Mouse (Mus musculus) neural tube, embryonic 11.5 days (tissue): ENCODE data around the gene Stoml3. TPM values are rescaled to one million over a fixed set of nuclear protein-coding genes. Genes with fewer than 3 reads are reported as not detected.

Experiments used
- ATAC-seq: fragments of 200-750 bp; cut with Nextera tagmentation; 2 replicates; pipeline ENCODE4 v1.8.0; 2017; ENCODE audit warnings: moderate number of reproducible peaks, mild to moderate bottlenecking, moderate TSS enrichment, moderate library complexity; ENCODE audit not compliant: insufficient read depth, low FRiP score, low TSS enrichment
- DNase-seq: peaks from one replicate; pipeline ENCODE4 v3.0.0-alpha.2; 2015; ENCODE audit warnings: low spot score
- H3K27ac ChIP-seq: fragments of 300-500 bp; sonication (generic); 2 replicates; pipeline ENCODE4 v1.5.1; 2014; ENCODE audit warnings: low read depth, mild to moderate bottlenecking, low read length
- H3K27me3 ChIP-seq: fragments of 300-500 bp; sonication (generic); 2 replicates; pipeline ENCODE4 v1.6.1; 2014; ENCODE audit warnings: mild to moderate bottlenecking, low read length, mixed read lengths; ENCODE audit not compliant: control insufficient read depth, insufficient read depth
- H3K36me3 ChIP-seq: fragments of 300-500 bp; sonication (generic); 2 replicates; pipeline ENCODE4 v1.6.1; 2014; ENCODE audit warnings: mild to moderate bottlenecking, low read length, moderate library complexity, mixed read lengths; ENCODE audit not compliant: control insufficient read depth, insufficient read depth
- H3K4me1 ChIP-seq: fragments of 300-500 bp; sonication (generic); 2 replicates; pipeline ENCODE4 v1.6.1; 2014; ENCODE audit warnings: low read length, mixed read lengths; ENCODE audit not compliant: control insufficient read depth, insufficient read depth
- H3K4me2 ChIP-seq: fragments of 300-500 bp; sonication (generic); 2 replicates; pipeline ENCODE4 v1.6.1; 2014; ENCODE audit warnings: low read depth, mild to moderate bottlenecking, moderate library complexity
- H3K4me3 ChIP-seq: fragments of 300-500 bp; sonication (generic); 2 replicates; pipeline ENCODE4 v1.5.1; 2014; ENCODE audit warnings: low read depth, low read length
- H3K9ac ChIP-seq: fragments of 300-500 bp; sonication (generic); 2 replicates; pipeline ENCODE4 v1.6.1; 2014; ENCODE audit warnings: mild to moderate bottlenecking, low read length
- H3K9me3 ChIP-seq: fragments of 300-500 bp; sonication (generic); 2 replicates; pipeline ENCODE4 v1.6.1; 2016; ENCODE audit warnings: low read length; ENCODE audit not compliant: control insufficient read depth
- WGBS: fragments of 180-500 bp; shearing (Covaris S2); extraction: QIAGEN DNeasy Blood & Tissue Kit; methylation state at CpG from one replicate; pipeline ENCODE4 v1.1.7; 2014; 5-methylcytosine and 5-hydroxymethylcytosine counted together
- polyA plus RNA-seq: library from polyadenylated mRNA; unstranded; fragments of >200 nt; fragmentation: Nextera tagmentation; extraction: Ambion mirVana; gene quantifications from 2 replicates; pipeline ENCODE4 v1.2.1, GENCODE M21; 2014

Gene Stoml3
- polyA plus RNA-seq = not detected in 2 replicates

GRCm38 (mm10) chr3:53488353-53488752 lies at the start of gene Stoml3:
TSS of gene Stoml3 (plus strand) at chr3:53488653.
- no peaks in the 10 kb centered on the region for H3K27me3 ChIP-seq
- no peaks in the 10 kb centered on the region for H3K4me1 ChIP-seq
- no peaks in the 10 kb centered on the region for H3K9me3 ChIP-seq
- no peak within 1 kb of the TSS for H3K9ac ChIP-seq
- H3K4me3 ChIP-seq = no peak within 1 kb of the TSS
- no peak for DNase-seq
- no peak for ATAC-seq
- H3K36me3 ChIP-seq = no peaks in the 10 kb centered on the region
- 84% methylated on average over 6 of the region's 6 CpGs for WGBS
- H3K4me2 ChIP-seq = no peak within 1 kb of the TSS
- H3K27ac ChIP-seq = no peak within 1 kb of the TSS

DNA sequence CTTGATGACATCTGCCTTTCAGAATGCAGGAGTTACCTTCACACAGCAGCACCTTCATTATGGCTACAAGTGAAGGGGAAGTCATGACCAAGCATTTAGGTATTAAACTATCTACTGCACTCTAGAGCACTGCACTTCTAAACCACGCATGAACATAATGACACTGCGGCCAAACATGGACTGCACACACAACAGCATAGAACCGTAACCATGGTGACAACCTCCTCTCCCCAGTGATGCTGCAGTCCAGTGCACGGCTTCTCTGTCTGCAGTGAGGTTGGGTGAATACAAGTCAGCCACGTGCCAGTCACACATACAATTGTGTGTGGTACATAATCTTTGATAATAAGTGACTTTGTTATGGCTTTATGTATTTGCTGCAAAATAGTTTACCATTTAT lies 42.9 kb upstream of the Stoml3 start:
- H3K4me3 ChIP-seq = no peak overlapping the region
- peaks cover 3% of the 10 kb centered on the region; the same call in 1 of the 2 replicates for H3K36me3 ChIP-seq
- no peak overlapping the region for H3K27ac ChIP-seq
- H3K27me3 ChIP-seq = no peaks in the 10 kb centered on the region
- DNase-seq = peak; percentile 27
- H3K4me1 ChIP-seq = no peaks in the 10 kb centered on the region
- 71% methylated on average over 5 of the region's 5 CpGs for WGBS
- H3K9ac ChIP-seq = no peak overlapping the region
- H3K9me3 ChIP-seq = no peaks in the 10 kb centered on the region
- ATAC-seq = peak; percentile 61; the same call in 1 of the 2 replicates
- no peak overlapping the region for H3K4me2 ChIP-seq

- Histone ChIP-seq H3K36me3 (peaks cover 3% of the 10 kb centered on the region; the same call in 1 of the 2 replicates), H3K4me2 (no peak overlapping the region), H3K9me3 (no peaks in the 10 kb centered on the region), H3K27ac (no peak overlapping the region), H3K4me1 (no peaks in the 10 kb centered on the region), H3K9ac (no peak overlapping the region), H3K27me3 (no peaks in the 10 kb centered on the region), H3K4me3 (no peak overlapping the region)
- no peak for DNase-seq
- 89% methylated on average over 3 of the region's 3 CpGs for WGBS
- no peak for ATAC-seq
Measured at GRCm38 (mm10) chr3:53446801-53447200, 41.7 kb upstream of the Stoml3 start.

DNA sequence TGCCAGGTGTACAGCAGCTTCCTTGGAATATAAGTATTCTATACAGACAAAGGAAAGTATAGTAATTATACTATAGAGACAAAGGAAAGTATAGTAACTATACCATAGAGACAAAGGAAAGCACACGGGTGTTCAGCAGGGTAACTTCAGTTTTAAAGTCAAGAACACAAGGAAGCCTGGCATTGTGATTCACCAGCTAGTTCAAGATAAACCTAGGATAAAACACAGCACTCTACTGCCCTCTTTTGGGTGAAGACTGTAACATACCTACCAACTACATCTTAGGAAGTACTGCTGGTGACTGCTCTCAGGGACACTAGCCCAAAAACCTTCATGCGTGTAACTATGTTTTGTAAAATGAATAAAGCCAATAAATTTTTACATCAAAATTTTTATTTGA lies 40.2 kb upstream of the Stoml3 start:
- Histone ChIP-seq H3K27ac (no peak overlapping the region), H3K27me3 (no peaks in the 10 kb centered on the region), H3K4me1 (no peaks in the 10 kb centered on the region), H3K9ac (no peak overlapping the region), H3K36me3 (peaks cover 5% of the 10 kb centered on the region; the same call in 1 of the 2 replicates), H3K4me3 (no peak overlapping the region), H3K4me2 (no peak overlapping the region), H3K9me3 (no peaks in the 10 kb centered on the region)
- ATAC-seq (no peak; the same call in 1 of the 2 replicates), DNase-seq (peak; percentile 38)
- WGBS = 27% methylated on average over 2 of the region's 2 CpGs

GRCm38 (mm10) chr3:53450666-53451065 lies 37.8 kb upstream of the Stoml3 start:
- H3K9me3 ChIP-seq = no peaks in the 10 kb centered on the region
- H3K27me3 ChIP-seq = no peaks in the 10 kb centered on the region
- ATAC-seq = no peak
- H3K9ac ChIP-seq = no peak overlapping the region
- H3K4me1 ChIP-seq = no peaks in the 10 kb centered on the region
- no peak overlapping the region for H3K4me2 ChIP-seq
- H3K36me3 ChIP-seq = peaks cover 8% of the 10 kb centered on the region; the same call in 1 of the 2 replicates
- no peak overlapping the region for H3K27ac ChIP-seq
- 95% methylated on average over 11 of the region's 11 CpGs for WGBS
- no peak for DNase-seq
- H3K4me3 ChIP-seq = no peak overlapping the region

- no peaks in the 10 kb centered on the region for H3K9me3 ChIP-seq
- ATAC-seq (no peak), DNase-seq (no peak)
- H3K9ac ChIP-seq = no peak overlapping the region
- H3K4me2 ChIP-seq = no peak overlapping the region
- 93% methylated on average over 10 of the region's 10 CpGs for WGBS
- H3K36me3 ChIP-seq = peaks cover 8% of the 10 kb centered on the region; the same call in 1 of the 2 replicates
- H3K27me3 ChIP-seq = no peaks in the 10 kb centered on the region
- no peak overlapping the region for H3K4me3 ChIP-seq
- no peak overlapping the region for H3K27ac ChIP-seq
- H3K4me1 ChIP-seq = no peaks in the 10 kb centered on the region
Measured at GRCm38 (mm10) chr3:53452351-53452750, 36.1 kb upstream of the Stoml3 start.

DNA sequence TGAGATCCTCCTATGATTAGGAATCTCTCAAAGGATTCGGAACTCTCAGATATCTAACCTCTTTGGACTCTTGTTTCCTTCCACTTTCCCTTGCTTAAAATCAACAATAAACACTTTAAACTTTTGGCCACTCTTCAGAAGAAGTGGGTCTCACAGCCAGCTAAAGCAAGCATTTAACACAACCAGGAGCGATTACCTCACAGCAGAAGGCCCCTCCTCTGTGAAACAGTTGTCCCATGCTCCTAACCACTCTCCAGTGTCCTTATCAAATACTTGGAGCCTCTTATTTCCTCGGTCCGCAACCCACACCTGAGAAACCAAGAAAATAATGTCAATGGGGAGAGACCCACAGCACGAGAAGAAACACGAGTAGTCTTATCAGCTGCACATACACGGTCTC lies 35.1 kb upstream of the Stoml3 start:
- Histone ChIP-seq H3K4me2 (no peak overlapping the region), H3K27me3 (no peaks in the 10 kb centered on the region), H3K4me3 (no peak overlapping the region), H3K9me3 (no peaks in the 10 kb centered on the region), H3K27ac (no peak overlapping the region), H3K4me1 (no peaks in the 10 kb centered on the region), H3K9ac (no peak overlapping the region), H3K36me3 (peaks cover 8% of the 10 kb centered on the region; the same call in 1 of the 2 replicates)
- DNase-seq (no peak), ATAC-seq (no peak)
- 95% methylated on average over 7 of the region's 7 CpGs for WGBS

- Histone ChIP-seq H3K27me3 (no peaks in the 10 kb centered on the region), H3K4me3 (no peak overlapping the region), H3K27ac (no peak overlapping the region), H3K9ac (no peak overlapping the region), H3K4me2 (no peak overlapping the region), H3K4me1 (no peaks in the 10 kb centered on the region), H3K9me3 (no peaks in the 10 kb centered on the region), H3K36me3 (peaks cover 8% of the 10 kb centered on the region; the same call in 1 of the 2 replicates)
- ATAC-seq (no peak), DNase-seq (no peak)
- WGBS = 95% methylated on average over 6 of the region's 6 CpGs
Measured at GRCm38 (mm10) chr3:53454005-53454404, 34.4 kb upstream of the Stoml3 start.

DNA sequence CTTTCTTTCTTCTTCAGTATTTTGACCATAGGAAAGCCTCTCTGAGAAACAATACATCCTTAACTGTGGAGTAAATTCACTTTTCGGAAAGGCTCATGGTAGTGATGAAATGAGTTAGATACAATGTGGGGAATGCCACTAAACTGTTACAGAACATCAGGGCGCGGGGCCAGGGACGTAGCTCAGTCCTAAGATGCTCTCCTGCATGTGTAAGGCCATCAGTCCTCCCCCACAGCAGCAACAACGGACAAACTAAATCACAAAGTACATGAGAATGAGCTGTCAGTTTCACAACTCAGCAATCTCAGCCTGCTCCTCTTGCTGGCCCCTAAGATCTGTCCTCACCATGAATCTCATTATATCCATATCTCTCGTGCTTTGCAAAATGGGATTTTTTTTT lies 33.9 kb upstream of the Stoml3 start:
- Histone ChIP-seq H3K4me1 (no peaks in the 10 kb centered on the region), H3K36me3 (peaks cover 8% of the 10 kb centered on the region; the same call in 1 of the 2 replicates), H3K4me3 (no peak overlapping the region), H3K9me3 (no peaks in the 10 kb centered on the region), H3K27ac (no peak overlapping the region), H3K27me3 (no peaks in the 10 kb centered on the region), H3K4me2 (no peak overlapping the region), H3K9ac (no peak overlapping the region)
- 95% methylated on average over 6 of the region's 6 CpGs for WGBS
- ATAC-seq (no peak), DNase-seq (no peak)
